Mouse (Mus musculus): ENCODE measurements around the gene Tns3.

DNA sequence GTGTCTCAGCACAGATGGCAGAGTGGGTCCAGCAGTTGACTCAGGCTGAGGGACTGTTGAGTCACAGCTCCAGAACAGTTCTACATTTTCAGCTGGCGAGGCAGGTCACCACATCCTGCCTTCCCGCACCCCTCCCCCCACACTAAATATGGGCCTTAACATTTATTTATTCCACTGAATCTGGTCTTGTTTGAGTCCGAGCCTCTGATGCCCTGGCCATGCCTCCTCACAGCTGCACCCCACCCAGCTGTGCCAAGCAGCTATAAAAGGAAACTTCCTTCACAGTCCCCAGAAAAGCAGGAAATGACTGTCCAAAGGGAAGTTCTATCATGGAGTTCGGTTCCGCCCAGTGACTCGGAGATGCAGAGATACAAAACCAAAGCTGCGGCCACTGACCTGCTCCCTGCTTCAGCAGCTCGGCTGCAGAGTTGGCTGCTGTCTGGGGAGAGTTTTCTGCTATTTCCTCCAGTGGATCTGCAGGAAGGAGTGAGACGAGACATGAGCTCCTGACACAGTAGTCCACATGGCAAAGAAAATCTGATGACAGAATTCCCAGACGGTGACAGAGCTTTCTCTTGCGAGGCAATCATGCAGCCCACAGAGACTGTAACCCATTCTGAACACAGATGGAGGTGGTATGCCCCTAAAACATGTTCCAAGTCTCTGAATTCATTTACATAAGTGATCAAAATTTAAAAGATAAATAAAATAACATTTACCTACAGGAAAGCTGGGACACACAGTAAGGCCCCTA, 220.6 kb downstream of the Tns3 start:
- TF ChIP-seq CTCF (IDR thresholded peaks at IDR 0.05; ENCODE audit: control insufficient read depth, insufficient read depth, insufficient read length) (no peak), MYOG (IDR thresholded peaks at IDR 0.05; ENCODE audit: control insufficient read depth, extremely low read depth, insufficient read length) (no peak), MAX (IDR thresholded peaks at IDR 0.05) (peak; percentile 52), MYOD1 (IDR thresholded peaks at IDR 0.05; ENCODE audit: control insufficient read depth, insufficient read length, low read depth) (peak; percentile 96), USF1 (IDR thresholded peaks at IDR 0.05; ENCODE audit: low read depth) (no peak), CEBPB (IDR thresholded peaks at IDR 0.05; ENCODE audit: low read depth) (peak; percentile 14)

All from C2C12 (cell line).